Comparison of ENCODE assay signal across 9 mouse cellular contexts in the genomic region with DNA sequence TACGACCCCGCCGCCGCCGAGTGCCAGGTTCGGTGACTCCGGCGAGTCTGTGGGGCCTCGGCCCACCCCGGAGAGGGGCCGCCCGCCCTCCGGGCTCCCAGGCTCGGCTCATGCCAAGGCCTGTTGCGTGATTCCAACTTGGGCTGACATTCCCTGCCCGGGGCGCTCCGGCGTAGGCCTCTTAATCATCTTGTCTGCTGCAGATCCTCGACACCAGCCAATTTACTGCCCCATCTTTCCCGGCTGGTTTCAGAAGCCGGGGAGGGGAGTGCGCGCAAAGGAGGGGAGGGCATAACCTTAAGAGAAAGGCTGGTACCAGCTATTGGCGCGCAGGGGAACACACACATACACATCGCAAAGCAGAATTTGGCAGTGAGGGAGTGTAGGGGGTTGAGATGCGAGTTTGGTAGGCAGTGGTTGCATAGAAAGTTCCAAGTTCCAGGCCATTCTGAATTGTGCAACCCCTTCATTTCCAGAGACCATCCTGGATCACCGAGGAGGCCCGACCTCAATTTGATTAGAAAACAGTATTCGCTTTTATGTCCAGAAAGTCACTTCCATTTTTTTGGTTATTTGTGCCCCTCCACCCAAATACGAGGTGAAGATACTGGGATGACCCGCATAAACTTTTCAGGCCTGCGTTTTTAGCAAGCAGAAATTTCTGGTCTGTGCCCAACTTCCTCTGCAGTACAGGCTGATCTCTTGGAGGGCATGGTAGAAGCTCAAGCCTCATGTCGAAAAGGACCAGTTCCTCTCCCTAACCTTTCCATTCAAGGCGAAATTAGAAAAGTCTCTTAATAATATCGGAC. TPM values are rescaled to one million over a fixed set of nuclear protein-coding genes. Genes with fewer than 3 reads are reported as not detected.
DNase-seq lines count a peak whose midpoint lies in the region; ATAC-seq and TF ChIP-seq lines count a peak whose summit lies in the region.
"Had no signal": no experiment of that assay in that cellular context is flagged by ENCODE, and none has a peak within 500 bp of the region (broad histone marks: within the 10 kb centered on the region; RNA-seq: fewer than 3 reads in every experiment).

No protein-coding gene starts in this region.

- H3K36me3 ChIP-seq in liver, embryonic 11.5 days (ENCODE audit: control insufficient read depth, insufficient read depth, low read length): no peaks in the 10 kb centered on the region
- H3K36me3 ChIP-seq in embryonic facial prominence, embryonic 12.5 days: no peaks in the 10 kb centered on the region
- H3K36me3 ChIP-seq in intestine, postnatal 0 days (ENCODE audit: control insufficient read depth, insufficient read depth): no peaks in the 10 kb centered on the region

- H3K9ac ChIP-seq in liver, embryonic 11.5 days (ENCODE audit: low read depth, low read length): no peak overlapping the region
- H3K9ac ChIP-seq in embryonic facial prominence, embryonic 12.5 days: peak overlapping the region; percentile 69
- H3K9ac ChIP-seq in intestine, postnatal 0 days (ENCODE audit: low read depth, low read length): no peak overlapping the region

- H3K4me3 ChIP-seq in liver, embryonic 11.5 days (ENCODE audit: low read depth, low read length): peak overlapping the region; percentile 19
- H3K4me3 ChIP-seq in embryonic facial prominence, embryonic 12.5 days: peak overlapping the region; percentile 65
- H3K4me3 ChIP-seq in intestine, postnatal 0 days (ENCODE audit: low read depth, low read length): 0 out of 2 replicates have a peak overlapping the region, but pooled peaks have one; percentile 11

- H3K27ac ChIP-seq in liver, embryonic 11.5 days (ENCODE audit: low read depth, low read length): no peak overlapping the region
- H3K27ac ChIP-seq in embryonic facial prominence, embryonic 12.5 days: peak overlapping the region; percentile 89
- no peak overlapping the region for H3K27ac ChIP-seq in intestine, postnatal 0 days (ENCODE audit: low read depth, low read length)

- no peak for ATAC-seq in liver, embryonic 11.5 days (replicated peaks; ENCODE audit: low FRiP score)
- ATAC-seq in embryonic facial prominence, embryonic 12.5 days (ENCODE audit: insufficient number of reproducible peaks, insufficient read depth, low FRiP score, low TSS enrichment): 0 out of 2 replicates have a peak, but pooled peaks have one; percentile 16
- ATAC-seq in intestine, postnatal 0 days: no peak

- H3K27me3 ChIP-seq in liver, embryonic 11.5 days (replicated peaks; ENCODE audit: control insufficient read depth, insufficient read depth, low read length): peaks cover 100% of the 10 kb centered on the region
- peaks cover 64% of the 10 kb centered on the region for H3K27me3 ChIP-seq in embryonic facial prominence, embryonic 12.5 days
- H3K27me3 ChIP-seq in intestine, postnatal 0 days (replicated peaks; ENCODE audit: control insufficient read depth, insufficient read depth, low read length): peaks cover 97% of the 10 kb centered on the region

- peak overlapping the region; percentile 30 for H3K4me2 ChIP-seq in liver, embryonic 11.5 days
- H3K4me2 ChIP-seq in embryonic facial prominence, embryonic 12.5 days (replicated peaks): peak overlapping the region; percentile 89
- 0 out of 2 replicates have a peak overlapping the region, but pooled peaks have one; percentile 24 for H3K4me2 ChIP-seq in intestine, postnatal 0 days (replicated peaks; ENCODE audit: low read depth)

- no peaks in the 10 kb centered on the region for H3K9me3 ChIP-seq in liver, embryonic 11.5 days (ENCODE audit: control insufficient read depth, low read length)
- no peaks in the 10 kb centered on the region for H3K9me3 ChIP-seq in embryonic facial prominence, embryonic 12.5 days
- H3K9me3 ChIP-seq in intestine, postnatal 0 days (ENCODE audit: control insufficient read depth): no peaks in the 10 kb centered on the region

- no peak for TF ChIP-seq CTCF in intestine, postnatal 0 days (IDR thresholded peaks at IDR 0.05; ENCODE audit: low read depth)

- no peak for DNase-seq in liver, embryonic 11.5 days (ENCODE audit: low spot score)
- DNase-seq in liver: no peak
- peak; percentile 47 for DNase-seq in retina, embryonic 14.5 days (ENCODE audit: low spot score)
- no peak for DNase-seq in layer of hippocampus, postnatal 14 days (ENCODE audit: low spot score in 2 of 2)
- no peak for DNase-seq in spleen, postnatal 36 days (ENCODE audit: low spot score in 2 of 2)
- no peak for DNase-seq in spleen, adult 18-20 months
- DNase-seq: left cerebral cortex, postnatal 4 days had no signal

- WGBS in liver, embryonic 11.5 days: 3% methylated on average over 37 of the region's 37 CpGs
- WGBS in embryonic facial prominence, embryonic 12.5 days: 2% methylated on average over 36 of the region's 37 CpGs
- WGBS in intestine, postnatal 0 days: 2% methylated on average over 37 of the region's 37 CpGs

- peaks cover 24% of the 10 kb centered on the region for H3K4me1 ChIP-seq in liver, embryonic 11.5 days (replicated peaks; ENCODE audit: control insufficient read depth, insufficient read depth, low read length)
- H3K4me1 ChIP-seq in embryonic facial prominence, embryonic 12.5 days: peaks cover 28% of the 10 kb centered on the region
- no peaks in the 10 kb centered on the region for H3K4me1 ChIP-seq in intestine, postnatal 0 days (replicated peaks; ENCODE audit: control insufficient read depth, insufficient read depth, low read length)

RNA-seq across cellular contexts. Expression of a gene that starts 4.9 kb away (rescaled TPM):
- 0.19 and 0.65 TPM in 2 replicates for polyA plus RNA-seq in liver, embryonic 11.5 days (2014; fragmentation: Nextera tagmentation; extraction: Ambion mirVana)
- 21.9 and 29.7 TPM in 2 replicates for polyA plus RNA-seq in embryonic facial prominence, embryonic 12.5 days (2016; fragmentation: Nextera tagmentation; extraction: Ambion mirVana)
- polyA plus RNA-seq in intestine, postnatal 0 days (2015; fragmentation: Nextera tagmentation; extraction: Ambion mirVana): 1.0 and 1.3 TPM in 2 replicates
- total RNA-seq in layer of hippocampus, postnatal 14 days (2021): 1 to 10 TPM; 6.2 to 7.5 TPM

RNA-seq across cellular contexts. Expression of a gene that starts 13.7 kb away (rescaled TPM):
- polyA plus RNA-seq in liver, embryonic 11.5 days (2014; fragmentation: Nextera tagmentation; extraction: Ambion mirVana): 1.1 and 2.2 TPM in 2 replicates
- 65.4 and 87.0 TPM in 2 replicates for polyA plus RNA-seq in embryonic facial prominence, embryonic 12.5 days (2016; fragmentation: Nextera tagmentation; extraction: Ambion mirVana)
- 1.5 and 1.8 TPM in 2 replicates for polyA plus RNA-seq in intestine, postnatal 0 days (2015; fragmentation: Nextera tagmentation; extraction: Ambion mirVana)
- 10 to 100 TPM; 18.4 to 24.4 TPM for total RNA-seq in layer of hippocampus, postnatal 14 days (2021)

Comparison
In these comparisons a context has a peak if more than half of its experiments do, and no peak if none do; other contexts are left out.
1. H3K4me2 ChIP-seq: peak in every context shown above with its lines; median percentile 89 in embryonic facial prominence, embryonic 12.5 days; 30 in liver, embryonic 11.5 days; 24 in intestine, postnatal 0 days.
2. H3K4me3 ChIP-seq: peak in every context shown above with its lines; median percentile 65 in embryonic facial prominence, embryonic 12.5 days; 19 in liver, embryonic 11.5 days; 11 in intestine, postnatal 0 days.
3. RNA of a gene that starts 13.7 kb away (polyA plus RNA-seq): 65.4 to 87.0 TPM in embryonic facial prominence, embryonic 12.5 days; 1.5 to 1.8 TPM in intestine, postnatal 0 days and 1.1 to 2.2 TPM in liver, embryonic 11.5 days; every median in the first group is over 10 times any median in the second.